Mouse (Mus musculus) lung, postnatal 0 days (tissue): ENCODE results near the gene Nbeal1. TPM values are rescaled to one million over a fixed set of nuclear protein-coding genes. Genes with fewer than 3 reads are reported as not detected.

ENCODE experiments used
- ATAC-seq: fragments of 200-750 bp; cut with Nextera tagmentation; 2 replicates; pipeline ENCODE4 v1.8.0; 2017; ENCODE audit warnings: moderate library complexity
- DNase-seq: peaks from one replicate; pipeline ENCODE4 v3.0.0-alpha.2; 2016; ENCODE audit warnings: low spot score
- H3K27ac ChIP-seq: fragments of 300-500 bp; sonication (generic); 2 replicates; pipeline ENCODE4 v1.5.1; 2014; ENCODE audit warnings: antibody characterized with exemption, mild to moderate bottlenecking, low read length, mixed read lengths
- H3K27me3 ChIP-seq: fragments of 300-500 bp; sonication (generic); replicated peaks from 2 replicates; pipeline ENCODE4 v1.6.1; 2014; ENCODE audit warnings: low read length, mixed read lengths; ENCODE audit not compliant: insufficient read depth
- H3K36me3 ChIP-seq: fragments of 300-500 bp; sonication (generic); 2 replicates; pipeline ENCODE4 v1.6.1; 2014; ENCODE audit warnings: low read length, mixed read lengths; ENCODE audit not compliant: insufficient read depth
- H3K4me1 ChIP-seq: fragments of 300-500 bp; sonication (generic); 2 replicates; pipeline ENCODE4 v1.6.1; 2014; ENCODE audit warnings: antibody characterized with exemption, low read depth, low read length, mixed read lengths; ENCODE audit not compliant: insufficient read depth
- H3K4me2 ChIP-seq: fragments of 300-500 bp; sonication (generic); replicated peaks from 2 replicates; pipeline ENCODE4 v1.6.1; 2014; ENCODE audit warnings: low read depth, mild to moderate bottlenecking, low read length, moderate library complexity, mixed read lengths
- H3K4me3 ChIP-seq: fragments of 300-500 bp; sonication (generic); 2 replicates; pipeline ENCODE4 v1.5.1; 2014; ENCODE audit warnings: low read depth, low read length
- H3K9ac ChIP-seq: fragments of 300-500 bp; sonication (generic); replicated peaks from 2 replicates; pipeline ENCODE4 v1.6.1; 2014; ENCODE audit warnings: low read depth, mild to moderate bottlenecking
- H3K9me3 ChIP-seq: fragments of 300-500 bp; sonication (generic); 2 replicates; pipeline ENCODE4 v1.6.1; 2016; ENCODE audit warnings: low read length, mixed read lengths
- CTCF ChIP-seq: IDR thresholded peaks from 2 replicates; pipeline ENCODE4 v1.5.1; 2016; ENCODE audit warnings: antibody characterized with exemption, mild to moderate bottlenecking
- EP300 ChIP-seq: IDR thresholded peaks from 2 replicates; pipeline ENCODE4 v1.6.1; 2016; ENCODE audit warnings: antibody characterized with exemption, mild to moderate bottlenecking, control low read depth
- WGBS: fragments of 180-500 bp; shearing (Covaris S2); extraction: QIAGEN DNeasy Blood & Tissue Kit; methylation state at CpG from one replicate; pipeline ENCODE4 v1.1.7; 2014; 5-methylcytosine and 5-hydroxymethylcytosine counted together
- polyA plus RNA-seq: library from polyadenylated mRNA; unstranded; fragments of >200 nt; fragmentation: Nextera tagmentation; extraction: Ambion mirVana; gene quantifications from 2 replicates; pipeline ENCODE4 v1.2.1, GENCODE M21; 2015

Nbeal1 gene
- polyA plus RNA-seq, 1 experiment from 2014 or later: 11.8 TPM

DNA sequence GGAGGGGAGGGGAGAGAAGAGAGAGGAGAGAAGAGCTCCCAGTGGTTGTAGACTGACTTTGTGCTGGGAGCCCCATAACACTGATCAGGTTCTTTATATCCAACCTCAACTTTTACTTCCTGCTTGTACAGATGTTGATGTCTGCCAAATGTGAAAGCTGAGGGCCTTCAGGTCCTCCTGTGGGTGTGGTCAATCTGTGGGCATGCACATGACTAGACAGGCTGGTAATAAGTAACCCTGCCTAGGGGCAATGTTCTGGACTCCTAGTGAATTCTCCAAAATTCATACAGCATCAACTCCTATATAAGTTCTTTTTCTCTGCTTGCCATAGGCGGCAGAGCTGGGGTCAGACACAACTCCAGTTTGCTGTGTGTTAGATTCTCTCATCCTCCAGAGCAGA is 181.2 kb downstream of the Nbeal1 start:
- no peaks in the 10 kb centered on the region for H3K9me3 ChIP-seq
- no peak for ATAC-seq
- TF ChIP-seq EP300: no peak
- TF ChIP-seq CTCF: no peak
- H3K4me3 ChIP-seq: no peak overlapping the region
- no peak overlapping the region for H3K9ac ChIP-seq
- 100% methylated on average over 1 of the region's 1 CpGs for WGBS
- no peak for DNase-seq
- no peaks in the 10 kb centered on the region for H3K27me3 ChIP-seq
- H3K27ac ChIP-seq: no peak overlapping the region
- H3K4me2 ChIP-seq: no peak overlapping the region
- no peaks in the 10 kb centered on the region for H3K36me3 ChIP-seq
- no peaks in the 10 kb centered on the region for H3K4me1 ChIP-seq

GRCm38 (mm10) chr1:60376556-60376955 is 196.2 kb downstream of the Nbeal1 start:
- TF ChIP-seq EP300 (no peak), CTCF (no peak)
- Histone ChIP-seq H3K36me3 (peaks cover 3% of the 10 kb centered on the region; the same call in 1 of the 2 replicates), H3K4me3 (no peak overlapping the region), H3K27ac (no peak overlapping the region), H3K9me3 (no peaks in the 10 kb centered on the region), H3K4me2 (no peak overlapping the region), H3K27me3 (no peaks in the 10 kb centered on the region), H3K4me1 (no peaks in the 10 kb centered on the region), H3K9ac (no peak overlapping the region)
- 88% methylated on average over 1 of the region's 1 CpGs for WGBS
- ATAC-seq (no peak), DNase-seq (no peak)

- Histone ChIP-seq H3K4me3 (no peak overlapping the region), H3K27ac (no peak overlapping the region), H3K4me1 (no peaks in the 10 kb centered on the region), H3K9ac (no peak overlapping the region), H3K27me3 (no peaks in the 10 kb centered on the region), H3K36me3 (no peaks in the 10 kb centered on the region), H3K9me3 (no peaks in the 10 kb centered on the region), H3K4me2 (no peak overlapping the region)
- WGBS: 95% methylated on average over 3 of the region's 3 CpGs
- ATAC-seq: no peak
- no peak for TF ChIP-seq CTCF
- DNase-seq: no peak
Measured at GRCm38 (mm10) chr1:60381910-60382309, 201.5 kb downstream of the Nbeal1 start.

Other genes starting within 250 kb of the Nbeal1 start
- gene Ica1l, start 137.4 kb upstream of the Nbeal1 start, polyA plus RNA-seq: 0.39 and 0.62 TPM in 2 replicates
- gene Carf, start 82.4 kb upstream of the Nbeal1 start, polyA plus RNA-seq: 3.0 and 3.5 TPM in 2 replicates
- gene Wdr12, start 82.0 kb upstream of the Nbeal1 start, polyA plus RNA-seq: 10.5 and 15.3 TPM in 2 replicates
- 15.8 and 16.8 TPM in 2 replicates for gene Cyp20a1, start 162.7 kb downstream of the Nbeal1 start, polyA plus RNA-seq
- 8.9 and 9.7 TPM in 2 replicates for gene Abi2, start 229.0 kb downstream of the Nbeal1 start, polyA plus RNA-seq